Mouse (Mus musculus): ENCODE measurements around the gene Olfr70. TPM values are rescaled to one million over a fixed set of nuclear protein-coding genes. Genes with fewer than 3 reads are reported as not detected.

Olfr70 gene
- polyA plus RNA-seq (2015; fragmentation: Nextera tagmentation; extraction: Ambion mirVana), result not detected in 2 replicates

GRCm38 (mm10) chr4:43700707-43701106 is at the start of gene Olfr70:
Gene Olfr70 (minus strand): TSS chr4:43700807.

GRCm38 (mm10) chr4:43729794-43730550 is 29.4 kb upstream of the Olfr70 start, which contains the start of gene Spaar:
Gene Spaar (plus strand): TSS chr4:43730034.

GRCm38 (mm10) chr4:43726995-43727394 is 26.4 kb upstream of the Olfr70 start, which contains the start of gene Hrct1:
Gene Hrct1 (plus strand): TSS chr4:43727188.

GRCm38 (mm10) chr4:43709869-43710268 is 9.3 kb upstream of the Olfr70 start, which contains the start of gene Olfr71:
Gene Olfr71 (minus strand): TSS chr4:43710255.

GRCm38 (mm10) chr4:43668782-43669427 is 31.7 kb downstream of the Olfr70 start, which contains the start of the genes Tmem8b and Fam221b:
Gene Tmem8b (plus strand): TSS chr4:43668971.
Gene Fam221b (minus strand): TSS chr4:43669145.

GRCm38 (mm10) chr4:43656339-43657109 is 44.1 kb downstream of the Olfr70 start, which contains the start of gene Hint2:
Gene Hint2 (minus strand): TSS chr4:43656466.

GRCm38 (mm10) chr4:43653161-43654015 is 47.2 kb downstream of the Olfr70 start, which contains the start of gene Spag8:
Gene Spag8 (minus strand): TSS chr4:43653594.

Other genes with a start within 250 kb of the Olfr70 start
- gene Cd72, start 246.2 kb downstream of the Olfr70 start, polyA plus RNA-seq (2015; fragmentation: Nextera tagmentation; extraction: Ambion mirVana), result 3.3 and 5.4 TPM in 2 replicates
- not detected in 2 replicates for gene Sit1, start 217.1 kb downstream of the Olfr70 start, polyA plus RNA-seq (2015; fragmentation: Nextera tagmentation; extraction: Ambion mirVana)
- gene Ccdc107, start 207.9 kb downstream of the Olfr70 start, polyA plus RNA-seq (2015; fragmentation: Nextera tagmentation; extraction: Ambion mirVana), result 110 and 113 TPM in 2 replicates
- gene Arhgef39, start 201.1 kb downstream of the Olfr70 start, polyA plus RNA-seq (2015; fragmentation: Nextera tagmentation; extraction: Ambion mirVana), result 2.9 and 3.9 TPM in 2 replicates
- 0.23 and 0.37 TPM in 2 replicates for gene Car9, start 193.8 kb downstream of the Olfr70 start, polyA plus RNA-seq (2015; fragmentation: Nextera tagmentation; extraction: Ambion mirVana)
- 10.8 and 12.2 TPM in 2 replicates for gene Tpm2, start 177.0 kb downstream of the Olfr70 start, polyA plus RNA-seq (2015; fragmentation: Nextera tagmentation; extraction: Ambion mirVana)
- 77.3 and 93.8 TPM in 2 replicates for gene Creb3, start 138.5 kb downstream of the Olfr70 start, polyA plus RNA-seq (2015; fragmentation: Nextera tagmentation; extraction: Ambion mirVana)
- gene Tln1, start 138.1 kb downstream of the Olfr70 start, polyA plus RNA-seq (2015; fragmentation: Nextera tagmentation; extraction: Ambion mirVana), result 75.4 and 77.1 TPM in 2 replicates
- gene Rgp1, start 122.1 kb downstream of the Olfr70 start, polyA plus RNA-seq (2015; fragmentation: Nextera tagmentation; extraction: Ambion mirVana), result 12.9 and 14.9 TPM in 2 replicates
- gene Gba2, start 121.9 kb downstream of the Olfr70 start, polyA plus RNA-seq (2015; fragmentation: Nextera tagmentation; extraction: Ambion mirVana), result 48.6 and 54.6 TPM in 2 replicates
- gene Msmp, start 116.3 kb downstream of the Olfr70 start, polyA plus RNA-seq (2015; fragmentation: Nextera tagmentation; extraction: Ambion mirVana), result 0.38 and 2.0 TPM in 2 replicates
- gene Npr2, start 68.9 kb downstream of the Olfr70 start, polyA plus RNA-seq (2015; fragmentation: Nextera tagmentation; extraction: Ambion mirVana), result 10.6 and 12.2 TPM in 2 replicates
- 5.6 and 5.7 TPM in 2 replicates for gene Spag8, start 47.2 kb downstream of the Olfr70 start, polyA plus RNA-seq (2015; fragmentation: Nextera tagmentation; extraction: Ambion mirVana)
- 88.3 and 108 TPM in 2 replicates for gene Hint2, start 44.3 kb downstream of the Olfr70 start, polyA plus RNA-seq (2015; fragmentation: Nextera tagmentation; extraction: Ambion mirVana)
- 10.1 and 10.2 TPM in 2 replicates for gene Tmem8b, start 31.8 kb downstream of the Olfr70 start, polyA plus RNA-seq (2015; fragmentation: Nextera tagmentation; extraction: Ambion mirVana)
- gene Fam221b, start 31.7 kb downstream of the Olfr70 start, polyA plus RNA-seq (2015; fragmentation: Nextera tagmentation; extraction: Ambion mirVana), result 1.6 and 2.0 TPM in 2 replicates
- gene Olfr71, start 9.4 kb upstream of the Olfr70 start, polyA plus RNA-seq (2015; fragmentation: Nextera tagmentation; extraction: Ambion mirVana), result not detected in 2 replicates
- 1.1 and 1.3 TPM in 2 replicates for gene Hrct1, start 26.4 kb upstream of the Olfr70 start, polyA plus RNA-seq (2015; fragmentation: Nextera tagmentation; extraction: Ambion mirVana)
- gene Spaar, start 29.2 kb upstream of the Olfr70 start, polyA plus RNA-seq (2015; fragmentation: Nextera tagmentation; extraction: Ambion mirVana), result 0.14 and 0.17 TPM in 2 replicates
- not detected in 2 replicates for gene Olfr159, start 70.2 kb upstream of the Olfr70 start, polyA plus RNA-seq (2015; fragmentation: Nextera tagmentation; extraction: Ambion mirVana)
- gene Olfr156, start 123.1 kb upstream of the Olfr70 start, polyA plus RNA-seq (2015; fragmentation: Nextera tagmentation; extraction: Ambion mirVana), result not detected in 2 replicates
- not detected in 2 replicates for gene Olfr157, start 139.4 kb upstream of the Olfr70 start, polyA plus RNA-seq (2015; fragmentation: Nextera tagmentation; extraction: Ambion mirVana)
- gene Olfr155, start 150.8 kb upstream of the Olfr70 start, polyA plus RNA-seq (2015; fragmentation: Nextera tagmentation; extraction: Ambion mirVana), result not detected in 2 replicates
- gene Reck, start 174.7 kb upstream of the Olfr70 start, polyA plus RNA-seq (2015; fragmentation: Nextera tagmentation; extraction: Ambion mirVana), result 5.6 and 5.7 TPM in 2 replicates